Mouse (Mus musculus) cortical plate, adult 2 months (tissue): Measurements from ENCODE around the gene Ddo. TPM values are rescaled to one million over a fixed set of nuclear protein-coding genes. Genes with fewer than 3 reads are reported as not detected.

Experiments
- H3K27ac ChIP-seq: fragments of 200-500 bp; 2 replicates; pipeline ENCODE4 v1.5.1; 2012; ENCODE audit warnings: low read length, control low read depth, inconsistent platforms; ENCODE audit not compliant: insufficient read depth
- H3K4me1 ChIP-seq: fragments of 200-500 bp; 2 replicates; pipeline ENCODE4 v1.6.1; 2011; ENCODE audit warnings: low read length; ENCODE audit not compliant: control insufficient read depth, insufficient read depth
- H3K4me3 ChIP-seq: fragments of 200-500 bp; 2 replicates; pipeline ENCODE4 v1.5.1; 2011; ENCODE audit warnings: mild to moderate bottlenecking, low read length, control low read depth; ENCODE audit not compliant: insufficient read depth
- CTCF ChIP-seq: fragments of 200-500 bp; IDR thresholded peaks from 2 replicates; pipeline ENCODE4 v1.5.1; 2011; ENCODE audit warnings: mild to moderate bottlenecking, control low read depth, low read length; ENCODE audit not compliant: insufficient read depth; ENCODE audit errors: extremely low read depth
- POLR2A ChIP-seq: fragments of 200-500 bp; IDR thresholded peaks from 2 replicates; pipeline ENCODE4 v1.6.1; 2011; ENCODE audit warnings: mild to moderate bottlenecking, low read length, control low read depth; ENCODE audit not compliant: insufficient read depth; ENCODE audit errors: extremely low read depth
- polyA plus RNA-seq: library from polyadenylated mRNA; depleted of rRNA; stranded (reverse); fragments of >200 nt; gene quantifications from 2 replicates; pipeline ENCODE4 v1.2.3, GENCODE M21; 2012

Gene Ddo
- polyA plus RNA-seq, 1 experiment: 8.4 TPM

- Histone ChIP-seq H3K4me1 (peaks cover 2% of the 10 kb centered on the region), H3K4me3 (no peak overlapping the region), H3K27ac (peak overlapping the region; percentile 60)
- no peak for TF ChIP-seq CTCF
- TF ChIP-seq POLR2A: no peak
Measured at GRCm38 (mm10) chr10:40711127-40711526, 81.3 kb downstream of the Ddo start.

DNA sequence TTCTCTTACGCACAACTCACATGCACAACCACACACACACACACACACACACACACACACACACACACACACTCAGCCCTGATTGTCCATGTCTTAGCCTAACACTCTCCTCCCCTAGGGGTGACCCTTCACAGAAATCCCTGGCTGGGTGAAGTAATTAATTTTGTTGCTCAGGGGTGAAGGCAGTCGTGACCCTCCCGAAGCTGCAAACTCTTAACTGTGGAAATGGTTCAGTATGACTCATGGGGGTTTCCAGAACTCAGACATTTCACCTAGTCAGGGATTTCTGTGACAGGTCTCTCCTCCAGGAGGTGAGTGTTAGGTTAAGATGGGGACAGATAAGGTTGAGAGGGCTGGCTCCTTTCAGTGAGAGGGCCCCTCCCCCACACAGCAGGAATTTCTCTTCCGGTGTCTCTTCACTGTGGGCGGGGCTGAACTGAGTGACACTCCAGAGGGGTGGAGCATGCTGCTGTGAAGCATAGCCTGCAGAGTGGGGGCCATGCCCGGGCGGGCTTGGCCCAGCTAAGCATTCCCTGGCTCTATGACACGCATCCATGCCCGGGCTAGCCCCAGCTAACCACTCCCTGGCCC, 83.3 kb downstream of the Ddo start:
- TF ChIP-seq POLR2A (no peak), CTCF (no peak)
- Histone ChIP-seq H3K27ac (no peak overlapping the region), H3K4me3 (no peak overlapping the region), H3K4me1 (peaks cover 3% of the 10 kb centered on the region)

DNA sequence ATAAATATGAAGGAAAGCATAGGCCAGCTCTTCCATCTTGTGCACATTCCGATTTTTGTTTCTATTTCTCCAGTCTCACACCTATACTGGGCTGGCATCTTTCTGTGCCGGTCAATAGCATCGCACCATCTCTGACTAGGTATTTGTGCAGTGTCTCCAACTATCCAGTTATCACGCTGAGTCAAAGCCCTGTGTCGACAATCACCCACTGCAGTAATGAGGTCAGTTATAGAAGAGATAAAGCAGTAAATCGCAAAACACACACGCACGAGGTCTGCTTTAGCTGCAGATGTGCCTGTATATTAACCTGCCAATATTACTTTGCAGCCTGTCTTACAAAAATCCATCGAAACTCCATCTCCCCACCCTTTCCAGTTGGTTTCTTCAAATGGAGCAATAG, 84.0 kb downstream of the Ddo start:
- TF ChIP-seq CTCF: no peak
- TF ChIP-seq POLR2A: no peak
- Histone ChIP-seq H3K4me3 (no peak overlapping the region), H3K4me1 (peaks cover 3% of the 10 kb centered on the region), H3K27ac (no peak overlapping the region)

DNA sequence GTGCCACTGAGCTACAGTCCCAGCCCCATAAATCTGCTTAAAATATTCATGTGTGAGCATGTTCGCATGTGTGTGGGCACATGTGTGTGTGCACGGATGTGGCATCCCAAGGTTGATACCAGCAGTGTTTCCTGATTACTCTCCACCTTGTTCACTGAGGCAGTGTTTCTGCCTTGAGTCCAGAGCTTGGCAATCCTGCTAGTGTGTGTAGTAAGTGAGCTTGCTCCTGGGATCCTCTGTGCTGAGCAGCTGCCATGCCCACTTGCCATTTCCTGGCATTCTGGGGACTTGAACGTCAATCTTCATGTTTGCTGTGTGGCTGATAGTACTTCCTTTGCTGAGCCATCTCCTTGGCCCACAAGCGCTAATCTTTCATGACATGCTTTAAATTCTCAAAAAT, 85.3 kb downstream of the Ddo start:
- no peak overlapping the region for H3K27ac ChIP-seq
- H3K4me1 ChIP-seq: peaks cover 3% of the 10 kb centered on the region
- no peak overlapping the region for H3K4me3 ChIP-seq
- TF ChIP-seq POLR2A: no peak
- TF ChIP-seq CTCF: no peak

DNA sequence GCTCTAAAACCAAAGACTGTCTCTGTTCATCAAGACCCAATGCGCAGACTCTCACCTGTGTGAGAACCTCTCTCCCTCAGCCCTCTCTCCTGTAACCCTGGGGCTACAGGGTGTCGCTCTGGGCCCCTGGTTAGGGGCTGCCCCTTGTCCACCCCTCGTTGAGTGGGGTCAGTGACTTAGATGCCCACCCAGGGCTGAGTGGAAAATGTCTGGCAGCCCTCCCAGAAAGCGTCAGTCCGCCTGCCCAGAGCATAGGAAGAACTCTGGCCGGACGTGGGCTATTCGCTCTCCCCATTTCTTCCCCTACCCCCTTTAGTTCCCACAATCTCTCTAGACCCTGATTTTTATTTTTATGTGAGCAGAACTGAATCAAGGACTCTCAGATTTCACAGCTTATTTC, 86.5 kb downstream of the Ddo start:
- TF ChIP-seq CTCF: no peak
- no peak for TF ChIP-seq POLR2A
- Histone ChIP-seq H3K4me3 (no peak overlapping the region), H3K4me1 (peaks cover 2% of the 10 kb centered on the region), H3K27ac (peak overlapping the region; percentile 16; the same call in 1 of the 2 replicates)

GRCm38 (mm10) chr10:40716713-40717112, 86.9 kb downstream of the Ddo start:
- H3K4me3 ChIP-seq: no peak overlapping the region
- H3K4me1 ChIP-seq: peaks cover 1% of the 10 kb centered on the region
- peak overlapping the region; percentile 83 for H3K27ac ChIP-seq
- TF ChIP-seq CTCF (no peak), POLR2A (no peak)

DNA sequence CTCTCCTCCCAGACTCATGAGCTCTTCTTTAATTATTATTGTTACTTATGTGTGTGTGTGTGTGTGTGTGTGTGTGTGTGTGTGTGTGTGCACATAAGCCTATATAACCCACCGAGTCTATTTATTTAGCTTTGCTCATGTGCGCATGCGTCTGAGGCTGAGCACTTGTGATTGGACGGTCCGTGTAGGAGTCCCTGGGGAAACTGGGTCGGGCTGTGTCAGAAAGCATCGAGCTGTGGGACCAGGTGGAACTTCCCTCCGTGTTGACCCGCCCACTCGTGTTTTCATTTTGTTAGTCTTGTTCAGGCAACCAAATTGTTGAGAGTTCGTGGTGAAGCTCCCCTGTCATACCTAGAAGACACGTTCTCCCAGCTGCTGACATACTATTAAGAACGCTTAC, 88.6 kb downstream of the Ddo start:
- no peak overlapping the region for H3K27ac ChIP-seq
- H3K4me1 ChIP-seq: peaks cover 1% of the 10 kb centered on the region; the same call in 1 of the 2 replicates

GRCm38 (mm10) chr10:40719062-40719461, 89.3 kb downstream of the Ddo start:
- Histone ChIP-seq H3K4me3 (no peak overlapping the region), H3K4me1 (peaks cover 1% of the 10 kb centered on the region; the same call in 1 of the 2 replicates), H3K27ac (no peak overlapping the region)
- TF ChIP-seq POLR2A: no peak
- no peak for TF ChIP-seq CTCF

More for the DNA sequence above, 88.6 kb downstream of the Ddo start:
- no peak overlapping the region for H3K4me3 ChIP-seq
- TF ChIP-seq CTCF: no peak
- no peak for TF ChIP-seq POLR2A

DNA sequence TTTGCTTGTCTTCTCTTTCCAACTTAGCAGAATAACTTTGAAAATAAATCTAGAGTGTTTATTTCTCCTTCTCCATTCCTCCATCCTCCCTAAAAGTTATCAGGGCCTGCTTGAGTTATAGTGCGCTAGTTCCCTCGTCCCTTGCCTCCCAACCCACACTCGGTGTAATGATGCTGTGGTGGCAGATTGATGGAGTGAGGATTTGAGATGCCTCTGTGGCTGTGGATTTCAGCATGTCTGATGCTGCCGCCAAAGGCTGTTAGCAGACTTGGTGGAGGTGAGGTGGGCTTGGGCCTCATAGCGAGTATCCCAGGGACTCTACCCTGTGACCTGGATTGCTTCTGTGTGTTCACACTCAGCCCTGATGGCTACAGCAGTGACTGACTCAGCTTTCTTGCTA, 91.1 kb downstream of the Ddo start:
- no peak for TF ChIP-seq CTCF

GRCm38 (mm10) chr10:40724342-40724741, 94.5 kb downstream of the Ddo start:
- Histone ChIP-seq H3K4me3 (no peak overlapping the region), H3K27ac (no peak overlapping the region), H3K4me1 (peaks cover 7% of the 10 kb centered on the region)
- no peak for TF ChIP-seq CTCF
- TF ChIP-seq POLR2A: no peak

More for the DNA sequence above, 91.1 kb downstream of the Ddo start:
- Histone ChIP-seq H3K27ac (no peak overlapping the region), H3K4me3 (no peak overlapping the region), H3K4me1 (peaks cover 5% of the 10 kb centered on the region; the same call in 1 of the 2 replicates)

GRCm38 (mm10) chr10:40725066-40725465, 95.3 kb downstream of the Ddo start:
- Histone ChIP-seq H3K4me1 (peaks cover 7% of the 10 kb centered on the region), H3K4me3 (no peak overlapping the region), H3K27ac (no peak overlapping the region)
- no peak for TF ChIP-seq POLR2A
- no peak for TF ChIP-seq CTCF
